Mouse (Mus musculus) lung, postnatal 4 days (tissue): Measurements from ENCODE around the gene Gm6676.
"Not testable (repeated sequence)": the region's sequence is repeated elsewhere in the genome, so short reads cannot be mapped to it uniquely, and the experiment has no call there.

ENCODE experiments used
- DNase-seq, 2 experiments: peaks; one replicate each; pipeline ENCODE4 v3.0.0; 2021

Gm6676 gene

GRCm38 (mm10) chr14:7125312-7125711, at the start of gene Gm6676:
Gene Gm6676 (minus strand): TSS chr14:7125412.
- not testable (repeated sequence) for DNase-seq

- peak; percentile 2 to 6 for DNase-seq
These were observed 49.3 kb upstream of the Gm6676 start, which contains the start of gene Gm3512 for GRCm38 (mm10) chr14:7174483-7174971. Gene Gm3512 (minus strand): TSS chr14:7174533.

- DNase-seq: peak; percentile 3 to 14
These were observed 19.9 kb downstream of the Gm6676 start for GRCm38 (mm10) chr14:7105124-7105802.

- DNase-seq: not testable (repeated sequence)
These were observed 24.7 kb downstream of the Gm6676 start, which contains the start of gene Gm3696 for GRCm38 (mm10) chr14:7100521-7100920. Gene Gm3696 (minus strand): TSS chr14:7100621.
